Mouse (Mus musculus) kidney, adult 10 weeks (tissue): ENCODE data around the gene Zfp39. TPM values are rescaled to one million over a fixed set of nuclear protein-coding genes. Genes with fewer than 3 reads are reported as not detected.

Experiments
- polyA plus RNA-seq: library from polyadenylated mRNA; stranded (reverse); fragments of 350-450 nt; fragmentation: Illumina TruSeq; extraction: RNeasy Lipid Tissue Mini Kit (QIAGEN cat#74804); gene quantifications from one replicate; pipeline ENCODE4 v1.2.3, GENCODE M21; 2014; ENCODE audit warnings: low read depth, low replicate concordance

Zfp39 gene
- 7.6 TPM for polyA plus RNA-seq

DNA sequence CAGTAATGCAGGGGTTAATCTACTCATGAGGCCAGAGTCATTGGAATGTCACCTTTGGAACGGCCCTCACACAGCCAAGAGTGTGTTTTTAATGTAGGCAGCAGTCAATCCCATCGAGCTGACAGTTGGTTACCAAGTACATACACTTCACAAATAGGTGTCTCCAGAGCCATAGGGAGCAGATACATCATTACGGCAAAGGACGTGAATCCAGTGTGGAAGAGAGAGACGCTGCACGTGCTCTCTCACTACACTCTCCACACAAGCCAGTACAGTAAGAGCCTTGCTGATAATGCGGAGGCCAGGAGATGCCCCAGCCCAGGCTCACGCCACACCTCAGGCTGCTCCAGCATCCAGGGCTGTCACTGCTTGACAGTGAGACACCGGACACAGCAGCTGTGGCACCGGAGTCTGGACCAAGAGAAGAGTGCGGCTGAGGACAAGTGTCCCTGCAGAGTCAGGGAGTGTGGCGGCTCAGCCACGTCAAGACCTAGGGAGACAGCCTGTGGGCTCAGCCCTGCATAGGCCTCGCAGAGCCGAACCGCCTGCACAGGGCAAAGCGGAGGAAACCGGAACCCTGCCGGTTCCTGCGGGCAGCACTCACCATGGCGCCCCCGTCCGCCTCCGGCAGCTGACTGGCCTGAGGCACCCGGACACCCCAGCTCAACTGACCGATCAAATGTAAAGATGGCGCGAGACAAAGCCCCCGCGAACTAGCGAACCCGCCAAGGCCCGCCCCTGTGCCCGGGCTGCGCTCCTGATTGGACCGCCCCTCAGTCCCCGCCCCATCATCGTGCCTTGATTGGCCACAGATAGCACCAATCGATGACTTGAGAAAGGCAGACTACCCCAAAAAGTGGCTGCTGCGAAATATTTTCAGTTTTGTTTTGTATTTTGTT, at the start of gene Zfp39:
Zfp39 (minus strand) TSS at position 715 of the 899 bp plus-strand sequence.

GRCm38 (mm10) chr11:58948542-58949479, 44.8 kb upstream of the Zfp39 start, which contains the start of gene Hist3h2ba:
TSS of gene Hist3h2ba (plus strand) at chr11:58948920.

GRCm38 (mm10) chr11:58938322-58939087, 34.5 kb upstream of the Zfp39 start, which contains the start of gene Rnf187:
TSS of gene Rnf187 (minus strand) at chr11:58938916.

GRCm38 (mm10) chr11:58917745-58918366, 13.8 kb upstream of the Zfp39 start, which contains the start of gene Btnl10:
TSS of gene Btnl10 (plus strand) at chr11:58917908.

DNA sequence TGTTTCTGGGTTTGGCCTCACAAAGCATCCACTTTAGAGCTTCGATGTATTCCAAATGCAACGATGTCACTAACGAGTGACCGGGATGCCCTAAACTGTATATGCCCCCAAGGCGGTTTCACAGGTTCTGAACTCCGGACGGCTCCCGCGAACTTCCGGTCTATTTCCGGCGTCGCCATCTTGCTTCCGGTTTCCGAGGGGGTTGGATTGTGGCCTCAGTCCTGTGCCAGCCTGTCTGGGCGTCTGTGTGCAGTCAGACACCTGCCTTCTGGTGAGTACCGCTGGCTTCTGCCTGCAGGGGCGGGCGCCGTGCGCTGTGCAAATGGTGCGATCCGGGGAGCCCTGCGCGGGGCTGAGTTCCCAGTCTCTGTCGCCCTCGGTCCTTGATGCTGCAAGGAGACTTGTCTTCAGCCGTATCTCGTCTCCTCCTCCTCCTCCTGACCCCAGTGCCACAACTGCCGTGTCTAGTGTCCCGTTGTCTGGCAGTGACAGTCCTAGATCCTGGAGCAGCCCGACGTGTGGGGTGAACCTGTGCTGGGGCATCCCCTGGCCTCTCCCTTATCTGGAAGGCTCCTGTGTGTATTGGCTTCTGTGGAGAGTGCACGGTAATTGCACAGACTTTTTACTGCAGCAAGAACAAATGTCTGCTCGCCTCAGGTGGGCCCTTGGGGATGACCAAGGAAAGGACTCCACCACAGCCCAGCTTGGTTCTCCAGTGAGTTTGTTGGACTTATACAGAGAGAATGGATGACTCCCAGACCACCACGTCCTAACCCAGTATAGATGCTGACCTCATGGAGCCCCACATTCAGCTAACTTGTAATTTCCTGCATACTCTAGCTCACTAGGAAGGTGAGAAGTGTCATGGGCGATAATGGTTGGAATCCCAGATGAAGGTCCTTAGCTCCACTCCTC, 36.7 kb downstream of the Zfp39 start, which contains the start of gene 2810021J22Rik:
2810021J22Rik (plus strand) TSS at position 178 of the 915 bp plus-strand sequence.

DNA sequence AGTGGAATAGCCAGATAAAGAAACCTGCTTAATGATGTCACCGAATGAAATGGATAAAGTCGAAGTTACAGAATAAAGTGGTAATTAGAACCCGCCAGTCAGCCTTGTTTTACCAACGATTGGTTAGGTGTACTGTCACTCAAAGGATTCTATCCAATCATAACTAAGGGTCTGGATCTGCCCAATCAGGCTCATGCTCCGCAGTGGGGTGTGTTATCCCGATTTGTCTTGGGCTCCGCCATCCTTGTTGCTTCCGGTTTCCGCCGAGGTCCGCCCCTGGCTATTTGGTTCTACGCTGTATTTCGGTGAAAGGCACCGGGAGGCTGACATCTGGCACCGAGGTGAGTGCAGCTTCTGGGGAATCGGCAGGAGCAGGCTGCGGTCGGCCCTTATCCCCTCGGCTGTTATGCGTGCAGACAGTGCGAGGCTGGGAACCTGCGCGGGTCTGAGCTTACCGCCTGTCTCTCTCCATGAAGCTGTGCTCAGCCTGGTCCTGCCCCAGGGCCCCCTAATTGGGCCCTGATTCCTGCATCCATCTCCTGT, 57.0 kb downstream of the Zfp39 start, which contains the start of gene Gm12258:
Gm12258 (plus strand) TSS at position 240 of the 543 bp plus-strand sequence.

DNA sequence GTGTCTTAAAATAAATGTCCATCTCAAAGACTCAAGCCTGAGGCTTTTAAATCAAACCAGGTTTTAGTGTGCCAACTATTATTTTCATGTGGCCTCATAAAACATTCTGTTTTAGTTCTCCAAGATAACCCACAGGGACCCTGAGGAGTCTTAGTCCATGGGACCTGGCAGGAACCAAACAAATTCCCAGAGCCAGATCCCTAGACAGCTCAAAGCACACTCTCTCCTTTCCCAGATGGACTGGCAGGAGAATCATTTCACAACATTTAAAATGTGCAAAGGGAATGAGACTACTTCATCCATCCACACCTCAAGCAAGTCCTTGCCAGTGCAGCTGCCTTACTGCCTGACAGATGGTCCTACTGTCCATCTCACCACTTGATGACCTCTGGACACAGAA, 65.1 kb downstream of the Zfp39 start, which contains the start of gene Olfr311:
Olfr311 (plus strand) TSS at position 301 of the 400 bp plus-strand sequence.

Other genes with a start within 250 kb of the Zfp39 start
- gene Olfr322, start 245.4 kb downstream of the Zfp39 start, polyA plus RNA-seq, result not detected
- not detected for gene Olfr320, start 223.1 kb downstream of the Zfp39 start, polyA plus RNA-seq
- not detected for gene Olfr319, start 205.1 kb downstream of the Zfp39 start, polyA plus RNA-seq
- gene Olfr318, start 180.2 kb downstream of the Zfp39 start, polyA plus RNA-seq, result not detected
- not detected for gene Olfr317, start 165.0 kb downstream of the Zfp39 start, polyA plus RNA-seq
- not detected for gene Olfr316, start 151.5 kb downstream of the Zfp39 start, polyA plus RNA-seq
- gene Olfr315, start 131.0 kb downstream of the Zfp39 start, polyA plus RNA-seq, result not detected
- gene Olfr314, start 121.3 kb downstream of the Zfp39 start, polyA plus RNA-seq, result not detected
- not detected for gene Fam183b, start 102.3 kb downstream of the Zfp39 start, polyA plus RNA-seq
- not detected for gene Olfr313, start 89.2 kb downstream of the Zfp39 start, polyA plus RNA-seq
- gene Olfr312, start 75.0 kb downstream of the Zfp39 start, polyA plus RNA-seq, result not detected
- not detected for gene Olfr311, start 65.0 kb downstream of the Zfp39 start, polyA plus RNA-seq
- 6.3 TPM for gene Gm12258, start 57.1 kb downstream of the Zfp39 start, polyA plus RNA-seq
- gene 2810021J22Rik, start 37.0 kb downstream of the Zfp39 start, polyA plus RNA-seq, result 8.4 TPM
- not detected for gene Btnl10, start 13.7 kb upstream of the Zfp39 start, polyA plus RNA-seq
- 14.1 TPM for gene Rnf187, start 34.7 kb upstream of the Zfp39 start, polyA plus RNA-seq
- gene Hist3h2ba, start 44.7 kb upstream of the Zfp39 start, polyA plus RNA-seq, result not detected
- gene Hist3h2a, start 50.5 kb upstream of the Zfp39 start, polyA plus RNA-seq, result 23.7 TPM
- gene Trim17, start 50.5 kb upstream of the Zfp39 start, polyA plus RNA-seq, result not detected
- 0.44 TPM for gene Trim11, start 73.9 kb upstream of the Zfp39 start, polyA plus RNA-seq
- gene Obscn, start 232.2 kb upstream of the Zfp39 start, polyA plus RNA-seq, result not detected